Mouse (Mus musculus): Measurements from ENCODE around the gene Srp68. TPM values are rescaled to one million over a fixed set of nuclear protein-coding genes. Genes with fewer than 3 reads are reported as not detected.

Gene Srp68
- total RNA-seq, 2 experiments from 2014 or later = 60.5 to 61.7 TPM

DNA sequence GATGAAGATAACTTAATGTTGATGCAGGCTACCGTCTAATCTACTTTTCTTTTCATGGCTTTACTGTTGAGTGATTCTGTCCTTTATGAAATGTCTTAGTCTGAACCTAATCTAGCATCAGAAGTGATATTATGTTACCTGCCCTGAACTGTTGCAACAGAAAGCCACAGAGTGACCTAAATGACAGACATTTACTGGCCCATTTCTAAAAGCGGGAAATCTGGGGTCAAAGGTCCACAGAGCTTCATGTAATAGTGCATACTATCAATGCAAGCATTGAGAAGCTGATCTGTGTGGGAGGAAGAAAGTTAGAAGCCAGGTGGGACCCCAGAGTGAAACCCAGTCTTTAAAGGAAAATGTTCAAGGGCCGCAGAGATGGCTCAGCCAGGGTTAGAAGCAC, 70.9 kb downstream of the Srp68 start:
- DNase-seq = no peak

GRCm38 (mm10) chr11:116201151-116201550, 72.9 kb downstream of the Srp68 start:
- no peak for DNase-seq

GRCm38 (mm10) chr11:116198639-116199531, 75.1 kb downstream of the Srp68 start, which contains the start of the genes Ten1 and Acox1:
Ten1 (plus strand) TSS chr11:116198855.
Acox1 (minus strand) TSS chr11:116199045.
- peak; percentile 98 for DNase-seq

DNA sequence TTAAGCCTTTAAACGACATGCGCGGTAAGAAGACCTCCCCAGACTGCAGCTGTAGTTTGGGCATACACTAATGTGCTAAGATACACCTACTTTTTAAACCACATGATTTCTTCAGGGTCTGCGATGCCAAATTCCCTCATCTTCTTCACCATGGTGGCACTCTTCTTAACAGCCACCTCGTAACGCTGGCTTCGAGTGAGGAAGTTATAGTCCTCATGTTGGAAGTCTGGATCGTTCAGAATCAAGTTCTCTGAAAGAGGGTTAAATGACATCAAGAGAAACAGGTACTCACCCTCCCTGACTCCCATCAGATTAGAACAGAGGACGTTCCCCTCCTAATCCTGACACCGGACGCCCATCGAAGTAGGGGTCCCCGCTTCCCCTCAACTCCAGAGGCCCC, 75.9 kb downstream of the Srp68 start:
- no peak for DNase-seq

DNA sequence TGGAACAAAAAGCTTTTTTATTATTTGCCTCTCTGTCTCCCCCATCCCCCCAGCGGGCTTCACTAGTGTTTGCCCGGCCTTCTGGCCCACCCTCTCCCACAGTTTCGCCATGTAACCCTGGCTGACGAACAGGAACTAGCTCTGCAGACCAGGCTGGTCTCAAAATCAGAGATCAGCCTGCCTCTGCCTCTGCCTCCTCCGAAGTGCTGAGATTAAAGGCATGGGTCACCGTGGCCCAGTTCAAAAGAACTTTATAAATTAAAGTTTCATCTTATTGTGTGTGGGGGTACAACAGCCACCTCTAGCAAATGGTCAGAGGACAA, 76.5 kb downstream of the Srp68 start:
- DNase-seq = no peak

GRCm38 (mm10) chr11:116196866-116197583, 77.0 kb downstream of the Srp68 start:
- DNase-seq = no peak

- DNase-seq = no peak
These were observed 77.7 kb downstream of the Srp68 start for GRCm38 (mm10) chr11:116196336-116196735.

GRCm38 (mm10) chr11:116195252-116195651, 78.8 kb downstream of the Srp68 start:
- no peak for DNase-seq

Other genes with a start within 250 kb of the Srp68 start
- 100 to 1,000 TPM; 466 to 502 TPM for gene H3f3b, start 246.3 kb downstream of the Srp68 start, total RNA-seq (2021)
- 10 to 100 TPM; 22.3 to 25.0 TPM for gene Unk, start 243.9 kb downstream of the Srp68 start, total RNA-seq (2021)
- under 1 TPM; 0.88 to 0.95 TPM for gene Unc13d, start 196.3 kb downstream of the Srp68 start, total RNA-seq (2021)
- 100 to 1,000 TPM; 107 TPM for gene Wbp2, start 187.2 kb downstream of the Srp68 start, total RNA-seq (2021)
- 10 to 100 TPM; 47.1 to 50.9 TPM for gene Trim47, start 147.0 kb downstream of the Srp68 start, total RNA-seq (2021)
- 1 to 10 TPM; 4.3 to 4.8 TPM for gene Trim65, start 143.1 kb downstream of the Srp68 start, total RNA-seq (2021)
- 10 to 100 TPM; 52.5 to 55.3 TPM for gene Mrpl38, start 135.3 kb downstream of the Srp68 start, total RNA-seq (2021)
- 10 to 100 TPM; 20.2 to 21.5 TPM for gene Fbf1, start 106.1 kb downstream of the Srp68 start, total RNA-seq (2021)
- gene Ten1, start 75.4 kb downstream of the Srp68 start, total RNA-seq (2021) = 10 to 100 TPM; 32.7 to 39.6 TPM
- gene Acox1, start 75.2 kb downstream of the Srp68 start, total RNA-seq (2021) = 10 to 100 TPM; 70.3 to 73.3 TPM
- gene Evpl, start 36.1 kb downstream of the Srp68 start, total RNA-seq (2021) = 1 to 10 TPM; 1.2 to 1.6 TPM
- gene Galr2, start 6.7 kb upstream of the Srp68 start, total RNA-seq (2021) = not detected
- 10 to 100 TPM; 54.0 to 62.6 TPM for gene Exoc7, start 33.0 kb upstream of the Srp68 start, total RNA-seq (2021)
- gene Foxj1, start 61.2 kb upstream of the Srp68 start, total RNA-seq (2021) = under 1 TPM in 1 of 2 experiments, not detected in 1; 0.23 TPM
- gene Rnf157, start 138.8 kb upstream of the Srp68 start, total RNA-seq (2021) = 10 to 100 TPM; 11.9 to 12.4 TPM
- gene Ubald2, start 159.9 kb upstream of the Srp68 start, total RNA-seq (2021) = 10 to 100 TPM; 52.8 to 55.5 TPM
- gene Qrich2, start 192.0 kb upstream of the Srp68 start, total RNA-seq (2021) = under 1 TPM in 1 of 2 experiments, not detected in 1; 0.05 TPM
- gene Prpsap1, start 220.0 kb upstream of the Srp68 start, total RNA-seq (2021) = 10 to 100 TPM; 53.6 to 55.5 TPM

Measured in heart, postnatal 4 days (tissue).